In the genomic region with DNA sequence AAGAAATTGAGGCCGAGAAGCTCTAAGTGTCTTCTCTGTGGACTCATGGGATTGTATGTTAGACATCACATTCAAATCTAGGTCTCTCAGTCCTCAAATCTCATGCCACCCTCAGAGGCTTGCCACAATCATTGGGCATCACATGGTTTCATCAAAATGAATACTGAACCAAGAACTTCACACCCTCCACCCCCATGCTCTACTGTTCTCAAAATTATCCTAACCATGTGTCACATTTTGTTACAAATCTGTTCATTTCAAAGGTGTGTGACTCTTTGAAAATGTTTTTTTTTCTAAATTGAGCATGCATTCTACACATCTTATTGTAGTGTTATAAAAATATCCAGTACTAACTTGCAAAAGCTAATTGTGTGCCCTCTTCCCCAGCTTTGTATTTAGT, we compare ENCODE assay signal across 17 mouse cellular contexts.
DNase-seq lines count a peak whose midpoint lies in the region.
"Had no signal": no experiment of that assay in that cellular context is flagged by ENCODE, and none has a peak within 500 bp of the region (broad histone marks: within the 10 kb centered on the region; RNA-seq: fewer than 3 reads in every experiment).

No protein-coding gene starts in this region.

- DNase-seq in layer of hippocampus, adult 18-20 months (ENCODE audit: low spot score in 2 of 2), result peak; percentile 21 to 67
- no peak for DNase-seq in layer of hippocampus, postnatal 25 days (ENCODE audit: extremely low spot score in 1 of 2, low spot score in 1 of 2)
- peak; percentile 39 to 56 for DNase-seq in right cerebral cortex, adult 2 months (ENCODE audit: low spot score in 2 of 2)
- no peak for DNase-seq in right cerebral cortex, postnatal 4 days
- peak; percentile 41 to 86 for DNase-seq in left cerebral cortex, postnatal 25 days (ENCODE audit: low spot score in 2 of 2)
- no peak for DNase-seq in kidney, adult 11 months
- DNase-seq in gastrocnemius, adult 18-20 months (ENCODE audit: low spot score), result no peak
- no peak for DNase-seq in spleen, postnatal 14 days (ENCODE audit: low spot score in 2 of 2)
- DNase-seq: adrenal gland, postnatal 14 days; cerebellum, adult 8-10 months; gastrocnemius, postnatal 36 days; heart, adult 2 months; lung, adult 18-20 months; lung, postnatal 10 days; midbrain, embryonic 14.5 days; spleen, adult 18-20 months; thymus, postnatal 25 days had no signal

- intact Hi-C loops in left cerebral cortex, postnatal 25 days (cut with DNase I), result loop anchor here (1.0 to 5.0 kb wide), 2 partner anchors 123 to 199 kb away; no protein-coding TSS in a partner anchor

Comparison
In these comparisons a context has a peak if more than half of its experiments do, and no peak if none do; other contexts are left out.
1. DNase-seq: peak in layer of hippocampus, adult 18-20 months (2 of 2), right cerebral cortex, adult 2 months (2 of 2) and left cerebral cortex, postnatal 25 days (2 of 2); none in layer of hippocampus, postnatal 25 days (0 of 2), right cerebral cortex, postnatal 4 days (single experiment), kidney, adult 11 months (single experiment), gastrocnemius, adult 18-20 months (single experiment) and spleen, postnatal 14 days (0 of 2).